Mouse (Mus musculus) thymus, postnatal 36 days (tissue): ENCODE data around the gene Cdiptos.

Experiments used
- DNase-seq, 2 experiments: peaks; one replicate each; pipeline ENCODE4 v3.0.0; 2022; ENCODE audit warnings: mixed read lengths in 2 of 2

The Cdiptos gene

DNA sequence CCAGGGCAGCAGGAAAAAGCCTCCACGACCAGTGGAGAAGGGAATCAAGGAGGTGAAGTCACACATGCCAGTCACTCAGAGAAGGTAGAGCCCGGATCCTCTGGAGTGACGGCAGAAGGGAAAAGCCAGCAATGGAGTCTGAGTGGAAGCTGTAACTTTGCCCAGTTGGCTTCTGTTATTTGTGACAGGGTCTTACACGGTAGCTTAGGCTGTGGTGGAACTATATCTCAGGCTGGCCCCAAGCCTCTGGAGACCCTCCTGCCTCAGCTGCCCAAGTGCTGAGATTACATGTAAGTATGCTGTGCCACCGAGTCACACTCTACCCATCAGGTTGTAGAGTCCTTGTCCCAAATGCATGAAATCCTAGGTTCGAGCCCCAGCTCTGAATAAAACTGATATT, 37.5 kb upstream of the Cdiptos start:
- no peak for DNase-seq

DNA sequence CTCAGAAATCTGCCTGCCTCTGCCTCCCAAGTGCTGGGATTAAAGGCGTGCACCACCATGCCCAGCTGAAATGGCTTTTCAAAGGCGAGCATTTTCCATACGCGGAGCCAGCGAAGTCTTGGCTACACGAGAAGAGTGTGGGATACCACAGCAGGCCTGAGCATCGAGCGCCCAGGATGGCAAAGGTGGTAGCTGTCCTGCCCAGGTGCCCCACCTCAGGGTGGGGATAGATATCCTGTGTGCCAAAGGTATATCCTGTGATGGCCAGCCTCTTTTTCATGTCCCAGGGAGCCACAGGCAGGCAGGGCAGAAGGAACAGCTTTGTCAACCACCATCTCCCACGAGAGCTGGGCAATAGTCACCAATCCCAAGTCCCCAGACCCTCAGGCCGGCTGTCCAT, 36.9 kb upstream of the Cdiptos start:
- DNase-seq, result no peak

GRCm38 (mm10) chr7:127012374-127012773, 36.5 kb upstream of the Cdiptos start:
- no peak for DNase-seq

DNA sequence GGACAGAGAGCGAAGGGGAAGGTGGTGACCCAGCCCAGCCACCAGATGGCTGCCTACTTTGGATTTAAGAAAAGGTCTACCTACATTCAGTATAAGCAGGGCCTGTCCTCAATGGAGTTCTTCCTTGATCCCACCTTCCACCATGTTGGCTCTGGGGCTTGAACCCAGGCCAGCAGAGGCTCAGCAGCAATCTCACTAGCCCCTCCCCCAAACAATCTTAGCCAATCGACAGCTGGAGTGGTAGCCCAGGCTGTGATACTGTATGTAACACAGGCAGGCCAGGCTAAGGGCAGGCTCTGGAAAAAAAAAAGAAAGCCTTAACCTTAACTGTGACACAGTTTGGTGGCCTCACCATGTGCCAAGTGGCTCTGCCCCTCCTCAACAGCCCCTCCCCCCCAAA, 35.8 kb upstream of the Cdiptos start:
- DNase-seq, result no peak

DNA sequence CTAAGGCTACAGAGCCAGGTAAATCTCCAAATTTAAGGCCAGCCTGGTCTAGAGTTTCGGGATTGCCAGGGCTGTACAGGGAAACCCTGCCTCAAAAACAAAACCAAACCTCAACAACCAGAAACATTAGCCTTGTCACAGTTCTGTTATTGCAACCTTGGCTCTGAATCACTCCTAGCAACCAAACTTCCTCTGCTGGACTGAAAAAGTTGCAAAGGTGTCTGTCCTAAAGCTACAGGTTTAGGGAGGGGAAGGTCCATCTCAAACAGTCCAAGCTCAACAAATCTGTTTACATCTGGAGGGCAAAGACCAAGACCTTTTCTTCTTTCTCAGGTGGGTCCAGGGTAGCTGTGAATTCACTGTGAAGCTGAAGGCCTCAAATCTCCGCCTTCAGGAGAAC, 35.2 kb upstream of the Cdiptos start:
- no peak for DNase-seq

GRCm38 (mm10) chr7:127009307-127010085, 33.6 kb upstream of the Cdiptos start:
- DNase-seq, result no peak

DNA sequence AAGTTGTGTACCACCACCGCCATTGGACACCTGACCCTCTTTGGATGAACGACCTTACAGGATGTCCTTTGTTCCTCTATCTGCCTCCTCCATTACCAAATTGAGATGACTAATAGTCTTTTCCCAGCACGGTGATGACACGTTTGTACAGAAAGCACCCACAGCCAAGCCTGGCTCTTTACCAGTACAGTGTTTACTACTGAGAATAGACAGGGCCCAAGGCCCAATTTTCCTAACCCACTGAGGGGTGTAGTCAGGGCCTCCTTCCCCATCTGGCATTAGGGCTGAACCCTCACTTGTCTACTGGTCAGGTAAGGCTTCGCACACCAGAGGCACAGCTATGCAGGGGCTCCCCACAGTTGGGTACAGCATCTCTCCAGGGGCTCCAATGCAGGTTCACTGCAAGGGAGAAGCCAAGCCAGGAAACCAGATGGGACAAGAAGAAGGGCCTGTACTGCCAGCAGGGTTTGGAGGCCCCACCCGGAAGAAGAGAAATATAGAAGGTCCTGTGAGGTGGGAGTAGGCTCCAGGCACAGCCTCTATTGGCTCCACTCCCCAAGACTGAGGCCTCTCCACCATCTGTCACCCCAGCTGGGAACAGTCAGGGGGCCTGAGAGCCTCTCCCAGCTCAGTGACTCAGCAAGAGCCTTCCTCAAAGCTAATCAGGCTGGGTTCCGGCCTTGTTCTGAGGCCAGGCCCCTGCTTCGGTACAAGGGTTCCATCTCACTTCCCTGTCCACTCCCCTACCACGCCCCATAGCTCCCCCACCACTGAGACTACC, 32.5 kb upstream of the Cdiptos start:
- DNase-seq, result no peak

GRCm38 (mm10) chr7:127007313-127008024, 31.6 kb upstream of the Cdiptos start:
- no peak for DNase-seq

DNA sequence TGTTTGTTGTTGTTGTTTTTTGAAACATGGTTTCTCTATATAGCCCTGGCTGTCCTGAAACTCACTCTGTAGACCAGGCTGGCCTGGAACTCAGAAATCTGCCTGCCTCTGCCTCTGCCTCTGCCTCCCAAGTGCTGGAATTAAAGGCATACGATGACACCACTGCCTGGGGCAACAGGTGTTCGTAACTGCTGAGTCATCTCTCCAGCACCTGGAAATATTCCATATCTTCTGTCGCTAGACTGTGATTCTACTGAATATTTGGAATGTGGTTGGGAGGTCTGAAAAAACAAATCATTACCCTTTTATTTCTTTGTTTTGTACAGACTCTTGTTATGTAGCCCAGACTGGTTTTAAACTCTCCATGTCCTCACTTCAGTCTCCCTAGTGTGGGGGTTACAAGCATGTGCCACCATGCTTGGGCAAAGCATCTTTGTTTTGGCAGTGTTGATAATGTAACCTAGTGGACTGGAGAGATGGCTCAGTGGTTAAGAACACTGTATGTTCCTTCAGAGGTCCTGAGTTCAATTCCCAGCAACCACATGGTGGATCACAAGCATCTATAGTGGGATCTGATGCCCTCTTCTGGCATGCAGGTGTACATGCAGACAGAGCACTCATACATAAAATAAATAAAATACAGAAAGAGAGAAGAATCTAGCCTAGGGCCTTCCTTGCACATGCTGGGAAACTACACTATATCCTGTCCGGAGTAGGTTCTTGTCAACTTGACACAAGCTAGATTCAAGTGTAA, 28.4 kb upstream of the Cdiptos start:
- DNase-seq, result no peak

DNA sequence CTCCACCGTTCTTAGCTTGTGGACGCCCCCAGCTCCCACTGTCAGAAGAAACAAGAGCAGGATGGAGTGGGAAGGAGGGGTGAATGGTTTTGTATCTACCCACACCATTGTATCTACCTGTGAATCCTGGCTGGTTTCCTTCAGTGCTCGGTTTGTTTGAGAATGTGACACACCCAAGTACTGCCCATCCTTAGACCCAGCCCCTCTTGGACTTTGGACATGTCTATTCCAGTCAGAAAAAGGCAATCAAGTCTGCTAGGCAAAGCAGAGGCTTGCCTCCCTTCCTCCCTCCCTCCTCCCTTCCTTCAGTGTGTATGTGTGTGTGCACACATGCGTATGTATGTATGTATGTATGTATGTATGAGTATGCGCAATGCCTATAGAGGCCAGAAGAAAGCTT, 27.7 kb upstream of the Cdiptos start:
- no peak for DNase-seq

GRCm38 (mm10) chr7:126999568-126999967, 23.7 kb upstream of the Cdiptos start:
- peak in 1 of 2 experiments; percentile 38 for DNase-seq

DNA sequence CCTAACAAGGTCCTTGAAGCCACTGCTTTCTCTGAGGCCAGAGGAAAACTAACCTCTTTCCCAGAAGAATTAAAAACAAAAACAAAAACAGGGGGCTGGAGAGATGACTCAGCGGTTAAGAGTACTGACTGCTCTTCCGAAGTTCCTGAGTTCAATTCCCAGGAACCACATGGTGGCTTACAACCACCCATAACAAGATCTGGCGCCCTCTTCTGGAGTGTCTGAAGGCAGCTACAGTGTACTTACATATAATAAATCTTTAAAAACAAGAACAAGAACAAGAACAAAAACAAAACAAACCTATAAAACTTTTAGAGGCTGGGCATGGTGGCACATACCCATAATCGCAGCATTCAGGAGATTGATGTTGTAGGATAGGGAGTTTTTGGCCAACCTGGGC, 20.6 kb upstream of the Cdiptos start:
- no peak for DNase-seq

DNA sequence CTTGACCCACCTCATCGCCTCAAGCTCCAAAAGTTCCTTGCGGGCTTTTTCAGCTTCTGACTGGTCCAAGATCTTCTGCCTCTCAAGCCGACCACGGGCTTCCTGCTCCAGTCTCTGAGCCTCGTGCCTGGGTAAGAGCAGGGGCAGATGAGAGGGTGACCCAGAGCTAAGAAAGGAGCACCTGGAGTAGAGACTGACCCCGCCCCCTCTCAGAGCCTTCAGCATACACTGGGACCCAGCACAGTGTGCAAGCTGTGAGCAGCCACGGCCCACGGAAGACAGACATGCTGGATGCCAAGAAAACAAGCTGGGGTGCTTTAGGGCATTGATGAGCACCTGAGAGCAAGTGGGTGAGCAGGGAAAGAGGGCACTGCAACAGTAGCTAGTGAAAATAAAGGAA, 12.9 kb upstream of the Cdiptos start:
- peak in 1 of 2 experiments; percentile 53 for DNase-seq

- peak; percentile 59 for DNase-seq
These were observed 10.4 kb upstream of the Cdiptos start for GRCm38 (mm10) chr7:126986319-126986718.

- DNase-seq, result no peak
These were observed 9.0 kb upstream of the Cdiptos start for GRCm38 (mm10) chr7:126984667-126985444.

DNA sequence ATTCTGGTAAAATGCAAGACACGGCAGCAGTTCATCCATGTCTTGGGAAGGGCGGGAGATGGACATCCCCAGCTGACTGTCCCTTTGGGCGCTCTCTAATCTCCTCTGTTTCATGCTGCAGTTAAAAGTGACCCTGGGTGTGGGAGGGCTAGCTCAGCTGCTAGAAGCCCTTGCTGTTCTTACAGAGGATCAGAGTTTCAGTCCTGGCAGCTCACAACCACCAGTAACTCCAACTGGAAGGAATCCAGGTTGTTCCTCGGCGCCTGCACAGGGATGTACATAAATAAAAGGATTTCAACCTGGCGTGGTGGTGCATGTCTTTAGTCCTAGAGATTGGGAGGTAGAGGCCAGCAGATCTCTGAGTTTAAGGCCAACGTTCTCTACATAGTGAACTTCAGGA, 7.2 kb upstream of the Cdiptos start:
- DNase-seq, result no peak

DNA sequence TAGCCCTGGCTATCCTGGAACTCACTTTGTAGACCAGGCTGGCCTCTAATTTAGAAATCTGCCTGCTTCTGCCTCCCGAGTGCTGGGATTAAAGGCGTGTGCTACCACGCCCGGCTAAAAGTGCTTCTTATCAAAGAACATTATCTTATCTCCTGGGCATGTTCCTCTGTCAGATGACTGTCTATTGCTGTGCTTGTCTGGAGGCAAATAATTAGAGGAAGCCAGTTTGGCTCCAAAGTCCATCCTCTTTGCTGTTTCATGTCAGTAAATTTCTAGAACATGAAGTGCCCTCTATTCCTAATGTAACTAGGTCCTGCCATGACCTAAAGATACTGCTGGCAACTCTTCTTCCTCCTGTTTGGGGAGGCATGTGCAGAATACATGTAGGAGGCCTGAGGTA, 6.2 kb upstream of the Cdiptos start:
- no peak for DNase-seq

DNA sequence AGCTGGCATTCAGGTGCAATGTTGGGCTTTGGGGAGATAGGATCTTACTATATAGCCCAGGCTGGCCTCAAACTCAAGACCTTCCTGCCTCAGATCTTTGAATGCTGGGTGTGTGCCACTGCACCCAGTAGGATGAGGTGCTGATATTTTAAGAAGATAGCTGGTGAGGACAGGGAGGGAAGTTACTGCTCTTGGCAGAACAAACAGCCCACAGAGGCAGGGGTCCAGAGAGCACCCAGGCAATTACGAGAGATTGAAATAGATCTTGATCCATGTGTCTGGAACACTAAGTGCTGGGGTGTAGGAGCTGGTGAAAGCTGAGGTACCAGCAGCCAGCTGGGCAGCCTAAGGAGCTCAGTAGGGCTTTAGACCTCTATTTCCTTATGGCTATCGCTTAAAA, 5.7 kb upstream of the Cdiptos start:
- DNase-seq, result no peak

DNA sequence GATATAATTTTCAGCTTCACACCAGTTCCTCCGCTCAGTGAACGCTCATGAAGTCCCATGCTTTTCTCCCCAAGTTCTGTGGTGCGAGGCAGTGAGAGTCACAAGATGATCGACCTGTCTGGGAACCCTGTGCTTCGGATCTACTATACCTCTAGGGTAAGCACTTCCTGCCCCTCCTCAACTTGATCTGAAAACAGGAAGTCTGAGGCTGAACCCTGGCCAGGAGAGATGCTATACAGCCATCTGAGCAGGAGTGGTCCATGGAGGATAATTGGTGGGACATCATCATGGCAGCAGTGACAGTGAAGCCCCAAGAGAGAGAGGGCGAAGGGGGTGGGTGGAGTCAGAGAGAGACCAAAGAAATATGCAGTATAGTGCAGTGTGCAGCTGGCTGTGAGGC, 2.9 kb upstream of the Cdiptos start:
- DNase-seq, result no peak

- DNase-seq, result no peak
These were observed 1.1 kb upstream of the Cdiptos start for GRCm38 (mm10) chr7:126976878-126977459.

DNA sequence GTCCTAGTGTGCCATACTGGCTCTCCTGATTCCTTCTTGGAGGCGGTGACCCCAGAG, 177 bp downstream of the Cdiptos start, which contains the start of gene Cdipt:
Cdipt (plus strand) TSS at position 22 of the 57 bp plus-strand sequence.
- DNase-seq, result no peak

DNA sequence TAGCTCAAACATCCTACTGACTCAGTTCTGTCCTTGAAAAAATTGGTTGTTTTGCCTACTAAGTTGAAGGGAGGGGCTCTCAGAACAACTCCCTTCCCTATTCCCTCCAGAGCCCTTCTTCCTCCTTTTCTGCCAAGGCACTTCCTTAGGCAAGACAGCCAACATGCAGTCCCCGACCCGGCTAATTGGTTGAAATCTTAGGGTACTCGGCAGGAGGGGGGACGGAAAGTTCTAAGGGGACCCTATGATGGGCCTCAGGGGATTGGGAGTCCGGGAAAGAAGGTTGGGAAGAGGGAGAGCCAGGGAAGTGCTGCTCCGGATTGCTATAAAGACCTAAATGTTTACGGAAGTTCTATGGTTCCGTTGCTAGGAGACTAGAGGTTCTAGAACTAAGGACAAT, 405 bp downstream of the Cdiptos start:
- no peak for DNase-seq
